ENCODE assay signal across 28 mouse cellular contexts in the genomic region with DNA sequence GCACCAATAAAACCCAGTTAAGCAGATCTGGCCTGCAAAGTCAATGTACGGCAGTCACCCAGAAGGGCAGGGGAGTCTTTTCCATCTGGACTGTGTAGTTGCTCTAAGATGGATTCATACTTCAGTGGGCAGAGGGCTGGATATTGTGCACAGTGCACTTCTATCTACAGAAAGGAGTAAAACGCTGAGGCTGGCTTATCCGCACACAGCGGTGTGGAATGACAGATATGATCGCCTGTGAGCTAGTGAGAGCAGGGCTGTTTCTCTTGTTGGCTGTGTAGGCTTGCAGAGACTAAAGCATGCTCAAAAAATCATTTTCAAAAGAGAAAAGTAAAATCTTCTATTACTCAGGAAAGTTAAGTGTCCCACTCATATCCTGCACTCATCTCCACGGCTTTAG. TPM values are rescaled to one million over a fixed set of nuclear protein-coding genes. Genes with fewer than 3 reads are reported as not detected.
"Had no signal": no experiment of that assay in that cellular context is flagged by ENCODE, and none has a peak within 500 bp of the region (broad histone marks: within the 10 kb centered on the region; RNA-seq: fewer than 3 reads in every experiment).

No protein-coding gene starts in this region.

- H3K27me3 ChIP-seq: kidney, embryonic 15.5 days; midbrain, embryonic 13.5 days had no signal

- H3K4me2 ChIP-seq: kidney, embryonic 15.5 days; limb, embryonic 13.5 days; lung, embryonic 14.5 days; midbrain, embryonic 13.5 days had no signal

- H3K36me3 ChIP-seq: kidney, embryonic 15.5 days; limb, embryonic 10.5 days; limb, embryonic 13.5 days; midbrain, embryonic 10.5 days; midbrain, embryonic 13.5 days had no signal

- H3K9ac ChIP-seq: kidney, embryonic 15.5 days; limb, embryonic 13.5 days; lung, embryonic 14.5 days; midbrain, embryonic 13.5 days had no signal

- H3K4me3 ChIP-seq: kidney, embryonic 15.5 days; layer of hippocampus, adult 2 months; limb, embryonic 10.5 days; limb, embryonic 13.5 days; midbrain, embryonic 10.5 days; midbrain, embryonic 13.5 days; myocyte had no signal

- ATAC-seq: inflammation-experienced regulatory T-cells, adult 6 months; intestine, embryonic 16.5 days; lung, postnatal 0 days; midbrain, embryonic 13.5 days; midbrain, embryonic 16.5 days had no signal

- H3K9me3 ChIP-seq: kidney, embryonic 15.5 days; limb, embryonic 10.5 days; limb, embryonic 13.5 days; midbrain, embryonic 10.5 days; midbrain, embryonic 13.5 days had no signal

- H3K4me1 ChIP-seq: limb, embryonic 10.5 days; midbrain, embryonic 13.5 days had no signal

- H3K27ac ChIP-seq: kidney, embryonic 15.5 days; layer of hippocampus, adult 2 months; limb, embryonic 10.5 days; limb, embryonic 13.5 days; macrophage; midbrain, embryonic 10.5 days; midbrain, embryonic 13.5 days had no signal

- DNase-seq: kidney, adult 2 months; kidney, postnatal 14 days; kidney, postnatal 4 days; layer of hippocampus, adult 9-11 months; lung, embryonic 14.5 days; right cerebral cortex, adult 18-20 months; right cerebral cortex, postnatal 14 days; right cerebral cortex, postnatal 4 days; thymus, adult 18-20 months; thymus, postnatal 36 days had no signal

RNA-seq across cellular contexts. Expression of a gene that starts 1.0 kb away (rescaled TPM):
- total RNA-seq: layer of hippocampus, postnatal 25 days; left cerebral cortex, adult 18-20 months; left cerebral cortex, postnatal 25 days; liver, adult 2 months; megakaryocyte, adult 5-6 weeks; monocyte, adult 5-6 weeks had no signal
- polyA plus RNA-seq: limb, embryonic 10.5 days; macrophage; myocyte had no signal
